Mouse (Mus musculus): ENCODE measurements around the gene Wrb.

DNA sequence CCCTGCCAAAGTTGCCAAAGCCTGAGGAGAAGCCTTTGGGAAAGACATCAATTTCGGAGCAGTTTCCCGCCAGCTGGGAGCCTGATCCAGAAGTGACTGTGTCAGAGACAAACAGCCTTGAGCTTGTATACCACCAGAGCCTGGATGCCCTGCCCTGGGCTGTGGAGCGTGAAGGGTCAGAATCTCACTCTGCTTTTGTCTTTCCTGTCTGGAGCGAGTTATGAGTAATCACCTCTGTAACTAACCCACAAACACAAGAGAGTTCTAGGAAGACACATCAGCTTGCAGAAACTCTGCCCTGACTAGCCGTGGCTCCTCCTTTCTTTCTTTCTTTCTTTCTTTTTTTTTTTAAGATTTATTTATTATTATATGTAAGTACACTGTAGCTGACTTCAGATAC, 49.2 kb upstream of the Wrb start:
- no peak for TF ChIP-seq POU5F1 (IDR thresholded peaks at IDR 0.05; ENCODE audit: borderline replicate concordance, low read length)
- no peak for TF ChIP-seq CTCF (conservative IDR thresholded peaks at IDR 0.05; ENCODE audit: low read length)
- no peak for TF ChIP-seq NANOG (IDR thresholded peaks at IDR 0.05; ENCODE audit: borderline replicate concordance, low read length)

Measured in E14TG2a.4 (cell line).